Mouse (Mus musculus) CH12.LX (cell line): ENCODE data around the gene Synpo2. TPM values are rescaled to one million over a fixed set of nuclear protein-coding genes. Genes with fewer than 3 reads are reported as not detected.

Experiments
- DNase-seq: peaks from one replicate; pipeline ENCODE4 v3.0.0-alpha.2; 2013; ENCODE audit errors: extremely low read depth
- H3K27ac ChIP-seq: 2 replicates; pipeline ENCODE4 v1.5.1; 2012; ENCODE audit warnings: low read depth, mild to moderate bottlenecking, control low read depth, moderate library complexity; ENCODE audit not compliant: insufficient read depth
- H3K27me3 ChIP-seq: replicated peaks from 2 replicates; pipeline ENCODE3; 2012; ENCODE audit warnings: inconsistent platforms
- H3K36me3 ChIP-seq, 2 experiments: replicated peaks in 1 of 2; 2 replicates each; pipeline versions ENCODE3 to v1.6.1; 2012; ENCODE audit warnings: inconsistent platforms in 1 of 2, low read length in 1 of 2, mild to moderate bottlenecking in 1 of 2, mixed read lengths in 1 of 2, moderate library complexity in 1 of 2; ENCODE audit not compliant: control insufficient read depth in 1 of 2, insufficient read depth in 1 of 2
- H3K4me1 ChIP-seq, 2 experiments: 2 replicates each; pipeline ENCODE4 v1.6.1; 2012; ENCODE audit warnings: inconsistent platforms in 1 of 2, moderate library complexity in 1 of 2; ENCODE audit not compliant: insufficient read depth in 2 of 2, control insufficient read depth in 1 of 2
- H3K4me2 ChIP-seq: 2 replicates; pipeline ENCODE4 v1.6.1; 2012; ENCODE audit warnings: low read depth, mild to moderate bottlenecking, control low read depth; ENCODE audit not compliant: poor library complexity, insufficient read depth, severe bottlenecking
- H3K4me3 ChIP-seq, 3 experiments: fragments of 150-350 bp in 1 of 3; sonication (generic) in 1 of 3; replicated peaks in 1 of 3; 2 replicates each; pipeline versions ENCODE3 to v1.5.1; 2011 to 2012; ENCODE audit warnings: low read depth in 2 of 3, low read length in 2 of 3, mild to moderate bottlenecking in 2 of 3, moderate library complexity in 2 of 3, control low read depth in 1 of 3, improper control_type of control experiment in 1 of 3, inconsistent platforms in 1 of 3, mixed read lengths in 1 of 3; ENCODE audit not compliant: poor library complexity in 1 of 3
- H3K79me2 ChIP-seq: replicated peaks from 2 replicates; pipeline ENCODE4 v1.6.1; 2012; ENCODE audit warnings: mild to moderate bottlenecking, moderate library complexity; ENCODE audit not compliant: control insufficient read depth, poor library complexity, insufficient read depth, severe bottlenecking; ENCODE audit errors: extremely low read depth
- H3K9ac ChIP-seq: 2 replicates; pipeline ENCODE4 v1.6.1; 2012; ENCODE audit warnings: low read depth, mild to moderate bottlenecking, control low read depth, moderate library complexity; ENCODE audit not compliant: insufficient read depth
- H3K9me3 ChIP-seq: replicated peaks from 2 replicates; pipeline ENCODE3; 2012; ENCODE audit warnings: low read length, inconsistent platforms, mixed read lengths
- CHD2 ChIP-seq: IDR thresholded peaks from 2 replicates; pipeline ENCODE4 v1.6.1; 2011; ENCODE audit warnings: low read length, improper control_type of control experiment
- CTCF ChIP-seq, 2 experiments: IDR thresholded peaks in 1 of 2; conservative IDR thresholded peaks in 1 of 2; 2 replicates each; pipeline ENCODE4 v1.5.1; 2011 to 2012; ENCODE audit warnings: low read depth in 2 of 2, low read length in 2 of 2, improper control_type of control experiment in 1 of 2, inconsistent platforms in 1 of 2, mild to moderate bottlenecking in 1 of 2, moderate library complexity in 1 of 2
- E2F4 ChIP-seq: IDR thresholded peaks from 2 replicates; pipeline ENCODE4 v1.6.1; 2011; ENCODE audit warnings: low read depth, low read length, improper control_type of control experiment; ENCODE audit not compliant: insufficient replicate concordance
- GABPA ChIP-seq: IDR thresholded peaks from 2 replicates; pipeline ENCODE4 v1.6.1; 2012; ENCODE audit warnings: low read depth, low read length, improper control_type of control experiment, inconsistent platforms; ENCODE audit not compliant: insufficient replicate concordance
- JUND ChIP-seq: conservative IDR thresholded peaks from 2 replicates; pipeline ENCODE4 v1.6.1; 2011; ENCODE audit warnings: low read depth, low read length, improper control_type of control experiment
- MAFK ChIP-seq: IDR thresholded peaks from 2 replicates; pipeline ENCODE4 v1.6.1; 2011; ENCODE audit warnings: low read length, improper control_type of control experiment; ENCODE audit not compliant: insufficient replicate concordance
- MAZ ChIP-seq: IDR thresholded peaks from 2 replicates; pipeline ENCODE4 v1.6.1; 2012; ENCODE audit warnings: low read depth, mild to moderate bottlenecking, inconsistent platforms, low read length, improper control_type of control experiment, moderate library complexity
- MEF2A ChIP-seq: IDR thresholded peaks from 2 replicates; pipeline ENCODE4 v1.6.1; 2014; ENCODE audit warnings: low read depth, mild to moderate bottlenecking, inconsistent platforms, low read length, improper control_type of control experiment, borderline replicate concordance
- NRF1 ChIP-seq: IDR thresholded peaks from 2 replicates; pipeline ENCODE4 v1.6.1; 2014; ENCODE audit warnings: low read depth, mild to moderate bottlenecking, inconsistent platforms, low read length, improper control_type of control experiment, moderate library complexity
- POLR2A ChIP-seq: IDR thresholded peaks from 2 replicates; pipeline ENCODE4 v1.6.1; 2011; ENCODE audit warnings: low read depth, mild to moderate bottlenecking, improper control_type of control experiment, low read length
- POLR2AphosphoS2 ChIP-seq: IDR thresholded peaks from 2 replicates; pipeline ENCODE4 v1.6.1; 2011; ENCODE audit warnings: low read depth, low read length, improper control_type of control experiment
- RAD21 ChIP-seq: IDR thresholded peaks from 2 replicates; pipeline ENCODE4 v1.6.1; 2011; ENCODE audit warnings: low read depth, mild to moderate bottlenecking, low read length, improper control_type of control experiment, moderate library complexity
- SIN3A ChIP-seq: IDR thresholded peaks from 2 replicates; pipeline ENCODE4 v1.6.1; 2012; ENCODE audit warnings: low read length, improper control_type of control experiment, inconsistent platforms
- SMC3 ChIP-seq: IDR thresholded peaks from 2 replicates; pipeline ENCODE4 v1.6.1; 2011; ENCODE audit warnings: low read depth, low read length, improper control_type of control experiment
- TBP ChIP-seq: conservative IDR thresholded peaks from 2 replicates; pipeline ENCODE4 v1.6.1; 2011; ENCODE audit warnings: low read depth, low read length, improper control_type of control experiment
- ZKSCAN1 ChIP-seq: IDR thresholded peaks from 2 replicates; pipeline ENCODE4 v1.6.1; 2012; ENCODE audit warnings: low read depth, inconsistent platforms, low read length, improper control_type of control experiment, borderline replicate concordance
- ZMIZ1 ChIP-seq: IDR thresholded peaks from 2 replicates; pipeline ENCODE4 v1.6.1; 2012; ENCODE audit warnings: low read depth, mild to moderate bottlenecking, inconsistent platforms, low read length, improper control_type of control experiment
- dilution Hi-C: fragments of 300-500 bp; cut with MboI; formaldehyde crosslinking; loops from 2 replicates; pipeline ENCODE4 v1.14.3; 2020; ENCODE audit warnings: low sequenced_read_pairs; ENCODE audit not compliant: extremely low pct_unique_long_range_greater_than_20kb, extremely low pct_ligation_motif_present
- in situ Hi-C: fragments of 300-500 bp; cut with MboI; formaldehyde crosslinking; loops from 3 replicates; pipeline ENCODE4 v1.14.3; 2019; ENCODE audit warnings: low sequenced_read_pairs, low pct_ligation_motif_present, low pct_unique_long_range_greater_than_20kb, mixed read lengths
- polyA plus RNA-seq: library from polyadenylated mRNA; unstranded; fragments of >175 nt; gene quantifications from 2 replicates; pipeline ENCODE4 v1.2.1, GENCODE M21; 2012; ENCODE audit warnings: low read depth; ENCODE audit not compliant: insufficient read length
- total RNA-seq, 2 experiments: library from RNA; depleted of rRNA; stranded (reverse); fragments of 300-350 nt in 1 of 2; fragments of >200 nt in 1 of 2; gene quantifications; 2 replicates each; pipeline ENCODE4 v1.2.3; 2012 to 2014

The Synpo2 gene
- total and polyA plus RNA-seq, 3 experiments, result 0.13 to 1.1 (median 0.13) TPM

GRCm38 (mm10) chr3:123143412-123143811, 92.5 kb downstream of the Synpo2 start:
- no peaks in the 10 kb centered on the region for H3K36me3 ChIP-seq
- no peaks in the 10 kb centered on the region for H3K9me3 ChIP-seq
- DNase-seq, result no peak
- H3K27me3 ChIP-seq, result no peaks in the 10 kb centered on the region
- no peaks in the 10 kb centered on the region for H3K79me2 ChIP-seq
- no peak overlapping the region for H3K4me2 ChIP-seq
- H3K4me1 ChIP-seq, result peaks cover 3 to 5% of the 10 kb centered on the region in 2 experiments; a peak in 3 of 4 replicates
- TF ChIP-seq MAFK, result no peak
- no peak for TF ChIP-seq MEF2A
- dilution Hi-C loops (no loop called here), in situ Hi-C loops (no loop called here)
- H3K27ac ChIP-seq, result no peak overlapping the region
- no peak overlapping the region for H3K4me3 ChIP-seq
- no peak overlapping the region for H3K9ac ChIP-seq

GRCm38 (mm10) chr3:123142298-123142697, 93.7 kb downstream of the Synpo2 start:
- DNase-seq, result no peak
- Histone ChIP-seq H3K9ac (no peak overlapping the region), H3K79me2 (no peaks in the 10 kb centered on the region), H3K4me3 (no peak overlapping the region), H3K4me1 (peaks cover 3 to 5% of the 10 kb centered on the region in 2 experiments; a peak in 3 of 4 replicates), H3K4me2 (no peak overlapping the region), H3K36me3 (no peaks in the 10 kb centered on the region), H3K9me3 (no peaks in the 10 kb centered on the region), H3K27me3 (no peaks in the 10 kb centered on the region), H3K27ac (no peak overlapping the region)
- TF ChIP-seq POLR2AphosphoS2 (no peak), MAZ (no peak), POLR2A (no peak), SIN3A (no peak), CTCF (conservative IDR thresholded peaks at IDR 0.05 in 1 of 2, IDR thresholded peaks at IDR 0.05 in 1 of 2; ENCODE audit: low read depth in 2 of 2, low read length in 2 of 2) (no peak), RAD21 (no peak), E2F4 (no peak), NRF1 (no peak), MEF2A (no peak), ZMIZ1 (no peak), ZKSCAN1 (no peak), TBP (no peak), GABPA (no peak), SMC3 (no peak), JUND (no peak), CHD2 (no peak)
- dilution Hi-C loops (no loop called here), in situ Hi-C loops (no loop called here)
